Mouse (Mus musculus): ENCODE results near the gene App. TPM values are rescaled to one million over a fixed set of nuclear protein-coding genes. Genes with fewer than 3 reads are reported as not detected.

Gene App
- polyA plus RNA-seq, 1 experiment from 2014 or later: 225 TPM

- peak overlapping the region; percentile 41 for H3K4me2 ChIP-seq (replicated peaks; ENCODE audit: low read depth, low read length)
- WGBS: 1% methylated on average over 10 of the region's 10 CpGs
- peak; percentile 63 for ATAC-seq (ENCODE audit: low FRiP score, low TSS enrichment)
Observed at GRCm38 (mm10) chr16:85171976-85172570, 1.5 kb downstream of the App start.

GRCm38 (mm10) chr16:85170826-85171510 is 2.6 kb downstream of the App start:
- WGBS: 42% methylated on average over 19 of the region's 19 CpGs
- 0 out of 2 replicates have a peak, but pooled peaks cover 6% of the 10 kb centered on the region for H3K36me3 ChIP-seq (ENCODE audit: control insufficient read depth, insufficient read depth, low read length)
- H3K27ac ChIP-seq (ENCODE audit: low read depth, low read length): no peak overlapping the region
- no peak for ATAC-seq (ENCODE audit: low FRiP score, low TSS enrichment)
- no peaks in the 10 kb centered on the region for H3K27me3 ChIP-seq (ENCODE audit: control insufficient read depth, insufficient read depth, low read length)
- peak overlapping the region; percentile 41 for H3K4me2 ChIP-seq (replicated peaks; ENCODE audit: low read depth, low read length)
- H3K9me3 ChIP-seq (ENCODE audit: control insufficient read depth, low read length): no peaks in the 10 kb centered on the region
- H3K4me3 ChIP-seq (ENCODE audit: low read length): peak overlapping the region; percentile 96
- H3K4me1 ChIP-seq (ENCODE audit: control insufficient read depth, insufficient read depth, low read length): peaks cover 27% of the 10 kb centered on the region
- H3K9ac ChIP-seq (ENCODE audit: low read depth, low read length): peak overlapping the region; percentile 96; the same call in 1 of the 2 replicates

More at GRCm38 (mm10) chr16:85171976-85172570, 1.5 kb downstream of the App start:
- Histone ChIP-seq H3K9ac (ENCODE audit: low read depth, low read length) (peak overlapping the region; percentile 96), H3K9me3 (ENCODE audit: control insufficient read depth, low read length) (no peaks in the 10 kb centered on the region), H3K27me3 (ENCODE audit: control insufficient read depth, insufficient read depth, low read length) (no peaks in the 10 kb centered on the region), H3K27ac (ENCODE audit: low read depth, low read length) (peak overlapping the region; percentile 89), H3K36me3 (ENCODE audit: control insufficient read depth, insufficient read depth, low read length) (0 out of 2 replicates have a peak, but pooled peaks cover 6% of the 10 kb centered on the region), H3K4me3 (ENCODE audit: low read length) (peak overlapping the region; percentile 96), H3K4me1 (ENCODE audit: control insufficient read depth, insufficient read depth, low read length) (peaks cover 25% of the 10 kb centered on the region)

GRCm38 (mm10) chr16:85168821-85169220 is 4.7 kb downstream of the App start:
- Histone ChIP-seq H3K36me3 (ENCODE audit: control insufficient read depth, insufficient read depth, low read length) (0 out of 2 replicates have a peak, but pooled peaks cover 6% of the 10 kb centered on the region), H3K27me3 (ENCODE audit: control insufficient read depth, insufficient read depth, low read length) (no peaks in the 10 kb centered on the region), H3K9me3 (ENCODE audit: control insufficient read depth, low read length) (no peaks in the 10 kb centered on the region), H3K4me1 (ENCODE audit: control insufficient read depth, insufficient read depth, low read length) (peaks cover 35% of the 10 kb centered on the region), H3K27ac (ENCODE audit: low read depth, low read length) (peak overlapping the region; percentile 14; the same call in 1 of the 2 replicates), H3K4me2 (replicated peaks; ENCODE audit: low read depth, low read length) (no peak overlapping the region), H3K9ac (ENCODE audit: low read depth, low read length) (no peak overlapping the region), H3K4me3 (ENCODE audit: low read length) (no peak overlapping the region)
- no peak for ATAC-seq (ENCODE audit: low FRiP score, low TSS enrichment)
- WGBS: 30% methylated on average over 5 of the region's 5 CpGs

DNA sequence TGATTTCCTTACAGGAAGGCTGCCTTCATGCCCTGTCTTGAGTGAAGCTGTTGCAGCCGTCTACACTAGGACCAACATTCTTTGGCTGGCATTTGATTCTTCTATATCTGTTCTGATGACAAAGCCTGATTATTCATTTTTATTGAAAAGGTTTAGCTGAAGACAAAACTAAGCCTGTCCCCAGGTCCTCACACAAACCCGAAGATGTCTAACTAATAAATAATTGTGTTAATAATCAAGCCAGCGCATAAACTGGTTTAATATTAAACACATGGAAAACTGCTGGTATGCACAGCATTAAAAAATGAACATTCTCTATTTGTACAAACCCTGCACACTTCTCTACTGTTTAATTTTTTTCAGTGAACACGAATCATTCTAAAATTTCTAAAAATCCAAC is 7.4 kb downstream of the App start:
- 58% methylated on average over 4 of the region's 4 CpGs for WGBS
- no peak overlapping the region for H3K4me3 ChIP-seq (ENCODE audit: low read length)
- H3K36me3 ChIP-seq (ENCODE audit: control insufficient read depth, insufficient read depth, low read length): 0 out of 2 replicates have a peak, but pooled peaks cover 6% of the 10 kb centered on the region
- H3K9me3 ChIP-seq (ENCODE audit: control insufficient read depth, low read length): no peaks in the 10 kb centered on the region
- H3K9ac ChIP-seq (ENCODE audit: low read depth, low read length): no peak overlapping the region
- H3K4me2 ChIP-seq (replicated peaks; ENCODE audit: low read depth, low read length): no peak overlapping the region
- no peak for ATAC-seq (ENCODE audit: low FRiP score, low TSS enrichment)
- H3K4me1 ChIP-seq (ENCODE audit: control insufficient read depth, insufficient read depth, low read length): peaks cover 32% of the 10 kb centered on the region
- no peaks in the 10 kb centered on the region for H3K27me3 ChIP-seq (ENCODE audit: control insufficient read depth, insufficient read depth, low read length)
- peak overlapping the region; percentile 12; the same call in 1 of the 2 replicates for H3K27ac ChIP-seq (ENCODE audit: low read depth, low read length)

GRCm38 (mm10) chr16:85165631-85166030 is 7.9 kb downstream of the App start:
- no peak overlapping the region for H3K9ac ChIP-seq (ENCODE audit: low read depth, low read length)
- no peak overlapping the region for H3K4me2 ChIP-seq (replicated peaks; ENCODE audit: low read depth, low read length)
- H3K27me3 ChIP-seq (ENCODE audit: control insufficient read depth, insufficient read depth, low read length): no peaks in the 10 kb centered on the region
- WGBS: 37% methylated on average over 7 of the region's 7 CpGs
- no peak overlapping the region for H3K4me3 ChIP-seq (ENCODE audit: low read length)
- 0 out of 2 replicates have a peak, but pooled peaks cover 6% of the 10 kb centered on the region for H3K36me3 ChIP-seq (ENCODE audit: control insufficient read depth, insufficient read depth, low read length)
- no peak for ATAC-seq (ENCODE audit: low FRiP score, low TSS enrichment)
- H3K9me3 ChIP-seq (ENCODE audit: control insufficient read depth, low read length): no peaks in the 10 kb centered on the region
- peaks cover 26% of the 10 kb centered on the region for H3K4me1 ChIP-seq (ENCODE audit: control insufficient read depth, insufficient read depth, low read length)
- peak overlapping the region; percentile 44; the same call in 1 of the 2 replicates for H3K27ac ChIP-seq (ENCODE audit: low read depth, low read length)

GRCm38 (mm10) chr16:85165177-85165576 is 8.4 kb downstream of the App start:
- Histone ChIP-seq H3K4me2 (replicated peaks; ENCODE audit: low read depth, low read length) (no peak overlapping the region), H3K9ac (ENCODE audit: low read depth, low read length) (no peak overlapping the region), H3K27ac (ENCODE audit: low read depth, low read length) (no peak overlapping the region), H3K9me3 (ENCODE audit: control insufficient read depth, low read length) (no peaks in the 10 kb centered on the region), H3K36me3 (ENCODE audit: control insufficient read depth, insufficient read depth, low read length) (0 out of 2 replicates have a peak, but pooled peaks cover 5% of the 10 kb centered on the region), H3K4me1 (ENCODE audit: control insufficient read depth, insufficient read depth, low read length) (peaks cover 26% of the 10 kb centered on the region), H3K4me3 (ENCODE audit: low read length) (no peak overlapping the region), H3K27me3 (ENCODE audit: control insufficient read depth, insufficient read depth, low read length) (no peaks in the 10 kb centered on the region)
- no peak for ATAC-seq (ENCODE audit: low FRiP score, low TSS enrichment)
- 21% methylated on average over 7 of the region's 7 CpGs for WGBS

GRCm38 (mm10) chr16:85162779-85163178 is 10.8 kb downstream of the App start:
- H3K27me3 ChIP-seq (ENCODE audit: control insufficient read depth, insufficient read depth, low read length): no peaks in the 10 kb centered on the region
- H3K9me3 ChIP-seq (ENCODE audit: control insufficient read depth, low read length): no peaks in the 10 kb centered on the region
- H3K4me2 ChIP-seq (replicated peaks; ENCODE audit: low read depth, low read length): no peak overlapping the region
- H3K4me1 ChIP-seq (ENCODE audit: control insufficient read depth, insufficient read depth, low read length): peaks cover 23% of the 10 kb centered on the region
- H3K9ac ChIP-seq (ENCODE audit: low read depth, low read length): no peak overlapping the region
- H3K36me3 ChIP-seq (ENCODE audit: control insufficient read depth, insufficient read depth, low read length): 0 out of 2 replicates have a peak, but pooled peaks cover 2% of the 10 kb centered on the region
- H3K4me3 ChIP-seq (ENCODE audit: low read length): no peak overlapping the region
- WGBS: 82% methylated on average over 6 of the region's 6 CpGs
- ATAC-seq (ENCODE audit: low FRiP score, low TSS enrichment): no peak
- H3K27ac ChIP-seq (ENCODE audit: low read depth, low read length): no peak overlapping the region

GRCm38 (mm10) chr16:85160140-85160539 is 13.4 kb downstream of the App start:
- Histone ChIP-seq H3K4me2 (replicated peaks; ENCODE audit: low read depth, low read length) (no peak overlapping the region), H3K36me3 (ENCODE audit: control insufficient read depth, insufficient read depth, low read length) (no peaks in the 10 kb centered on the region), H3K4me1 (ENCODE audit: control insufficient read depth, insufficient read depth, low read length) (peaks cover 17% of the 10 kb centered on the region; the same call in 1 of the 2 replicates), H3K27me3 (ENCODE audit: control insufficient read depth, insufficient read depth, low read length) (no peaks in the 10 kb centered on the region), H3K9ac (ENCODE audit: low read depth, low read length) (no peak overlapping the region), H3K9me3 (ENCODE audit: control insufficient read depth, low read length) (no peaks in the 10 kb centered on the region), H3K4me3 (ENCODE audit: low read length) (no peak overlapping the region), H3K27ac (ENCODE audit: low read depth, low read length) (no peak overlapping the region)
- 42% methylated on average over 2 of the region's 2 CpGs for WGBS
- ATAC-seq (ENCODE audit: low FRiP score, low TSS enrichment): peak; percentile 39
